Mouse (Mus musculus) c-Kit-negative CD71-positive TER-119-positive erythroid progenitor cells, embryonic 14.5 days (primary cell): ENCODE results near the gene Chd4.
A peak's percentile ranks its signal among the peaks of the same experiment; 100 is the strongest.
"Not testable (repeated sequence)": the region's sequence is repeated elsewhere in the genome, so short reads cannot be mapped to it uniquely, and the experiment has no call there.

Experiments
- DNase-seq: peaks from one replicate; pipeline ENCODE4 v3.0.0-alpha.2; 2013; ENCODE audit warnings: low read depth, low spot score

The Chd4 gene

GRCm38 (mm10) chr6:125095391-125096278 lies at the start of gene Chd4:
Gene Chd4, plus strand, starts transcription at chr6:125095981.
- DNase-seq = peak; percentile 72

- DNase-seq = peak; percentile 51
Measured at GRCm38 (mm10) chr6:125046691-125047090, 49.1 kb upstream of the Chd4 start.

- DNase-seq = no peak
Measured at GRCm38 (mm10) chr6:125049678-125050077, 46.1 kb upstream of the Chd4 start, which contains the start of gene Acrbp. Gene Acrbp, plus strand, starts transcription at chr6:125049689.

- DNase-seq = no peak
Measured at GRCm38 (mm10) chr6:125051237-125051636, 44.5 kb upstream of the Chd4 start.

- no peak for DNase-seq
Measured at GRCm38 (mm10) chr6:125061493-125061892, 34.3 kb upstream of the Chd4 start.

- DNase-seq = no peak
Measured at GRCm38 (mm10) chr6:125062511-125062910, 33.3 kb upstream of the Chd4 start.

GRCm38 (mm10) chr6:125063906-125064305 lies 31.9 kb upstream of the Chd4 start:
- no peak for DNase-seq

GRCm38 (mm10) chr6:125065223-125065622 lies 30.6 kb upstream of the Chd4 start:
- not testable (repeated sequence) for DNase-seq

GRCm38 (mm10) chr6:125067571-125067995 lies 28.2 kb upstream of the Chd4 start, which contains the start of gene Lpar5:
Gene Lpar5, plus strand, starts transcription at chr6:125067920.
- no peak for DNase-seq

GRCm38 (mm10) chr6:125071170-125071895 lies 24.4 kb upstream of the Chd4 start:
- DNase-seq = no peak

- no peak for DNase-seq
Measured at GRCm38 (mm10) chr6:125071896-125072279, 23.9 kb upstream of the Chd4 start.

- no peak for DNase-seq
Measured at GRCm38 (mm10) chr6:125073825-125074224, 22.0 kb upstream of the Chd4 start.

- no peak for DNase-seq
Measured at GRCm38 (mm10) chr6:125081394-125081793, 14.4 kb upstream of the Chd4 start.

GRCm38 (mm10) chr6:125081797-125082560 lies 13.8 kb upstream of the Chd4 start:
- peak; percentile 66 for DNase-seq

GRCm38 (mm10) chr6:125082801-125083386 lies 12.9 kb upstream of the Chd4 start:
- no peak for DNase-seq

GRCm38 (mm10) chr6:125084424-125084823 lies 11.4 kb upstream of the Chd4 start:
- DNase-seq = no peak

GRCm38 (mm10) chr6:125087937-125088336 lies 7.8 kb upstream of the Chd4 start:
- no peak for DNase-seq

- no peak for DNase-seq
Measured at GRCm38 (mm10) chr6:125088561-125089321, 7.0 kb upstream of the Chd4 start.

GRCm38 (mm10) chr6:125089521-125090321 lies 6.1 kb upstream of the Chd4 start:
- DNase-seq = no peak
